Mouse (Mus musculus) brain, embryonic 14.5 days (tissue): Measurements from ENCODE around the gene Calhm3.
"Not testable (repeated sequence)": the region's sequence is repeated elsewhere in the genome, so short reads cannot be mapped to it uniquely, and the experiment has no call there.

Experiments used
- CTCF ChIP-seq: fragments of 200-500 bp; IDR thresholded peaks from 2 replicates; pipeline ENCODE4 v1.5.1; 2012; ENCODE audit warnings: inconsistent platforms, mild to moderate bottlenecking, moderate library complexity, borderline replicate concordance; ENCODE audit not compliant: insufficient read depth, insufficient read length; ENCODE audit errors: extremely low read depth
- POLR2A ChIP-seq: fragments of 200-500 bp; IDR thresholded peaks from 2 replicates; pipeline ENCODE4 v1.6.1; 2012; ENCODE audit warnings: mild to moderate bottlenecking, inconsistent platforms, borderline replicate concordance; ENCODE audit not compliant: poor library complexity, insufficient read depth, insufficient read length, severe bottlenecking; ENCODE audit errors: extremely low read depth

- not testable (repeated sequence) for TF ChIP-seq POLR2A, CTCF
These were observed 18.0 kb downstream of the Calhm3 start for GRCm38 (mm10) chr19:47139611-47140010.
